Mouse (Mus musculus): Measurements from ENCODE around the gene Txk. TPM values are rescaled to one million over a fixed set of nuclear protein-coding genes. Genes with fewer than 3 reads are reported as not detected.

Gene Txk
- polyA plus RNA-seq, 1 experiment from 2014 or later: 0.27 TPM

- Histone ChIP-seq H3K36me3 (ENCODE audit: inconsistent target) (no peaks in the 10 kb centered on the region), H3K4me3 (ENCODE audit: inconsistent target) (no peak overlapping the region), H3K79me2 (ENCODE audit: inconsistent target) (no peaks in the 10 kb centered on the region), H3K27ac (no peak overlapping the region)
- WGBS (ENCODE audit: missing documents): 62% methylated on average over 8 of the region's 8 CpGs
These were observed 16.1 kb downstream of the Txk start for GRCm38 (mm10) chr5:72736437-72736836.

DNA sequence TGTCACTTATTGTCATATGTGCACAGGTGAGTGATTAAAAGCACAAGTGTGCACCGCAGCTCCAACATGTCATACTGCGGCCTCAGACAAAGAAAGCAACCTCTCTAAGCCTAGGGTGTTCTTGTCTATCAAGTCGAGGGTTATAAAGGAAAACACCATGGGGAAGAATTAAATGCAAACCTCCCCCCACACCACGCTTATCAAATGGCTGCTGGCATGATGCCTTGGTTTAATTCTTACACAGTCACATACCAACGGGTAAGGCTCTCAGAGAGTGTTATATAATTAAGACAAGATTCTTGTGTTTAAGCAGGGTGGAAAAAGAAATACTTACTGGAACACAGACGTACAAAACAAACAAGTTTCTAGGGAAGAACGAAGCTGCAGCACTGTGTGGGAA lies 16.8 kb downstream of the Txk start:
- Histone ChIP-seq H3K36me3 (ENCODE audit: inconsistent target) (no peaks in the 10 kb centered on the region), H3K79me2 (ENCODE audit: inconsistent target) (no peaks in the 10 kb centered on the region), H3K4me3 (ENCODE audit: inconsistent target) (no peak overlapping the region), H3K27ac (no peak overlapping the region)
- WGBS (ENCODE audit: missing documents): 86% methylated on average over 7 of the region's 7 CpGs

GRCm38 (mm10) chr5:72732885-72733284 lies 19.7 kb downstream of the Txk start:
- no peaks in the 10 kb centered on the region for H3K79me2 ChIP-seq (ENCODE audit: inconsistent target)

GRCm38 (mm10) chr5:72725404-72725803 lies 27.2 kb downstream of the Txk start:
- Histone ChIP-seq H3K79me2 (ENCODE audit: inconsistent target) (no peaks in the 10 kb centered on the region), H3K27ac (peak overlapping the region; percentile 68), H3K36me3 (ENCODE audit: inconsistent target) (no peaks in the 10 kb centered on the region), H3K4me3 (ENCODE audit: inconsistent target) (no peak overlapping the region)
- WGBS (ENCODE audit: missing documents): 12% methylated on average over 3 of the region's 3 CpGs

More at GRCm38 (mm10) chr5:72732885-72733284, 19.7 kb downstream of the Txk start:
- Histone ChIP-seq H3K4me3 (ENCODE audit: inconsistent target) (no peak overlapping the region), H3K27ac (no peak overlapping the region), H3K36me3 (ENCODE audit: inconsistent target) (no peaks in the 10 kb centered on the region)
- WGBS (ENCODE audit: missing documents): 89% methylated on average over 1 of the region's 1 CpGs

DNA sequence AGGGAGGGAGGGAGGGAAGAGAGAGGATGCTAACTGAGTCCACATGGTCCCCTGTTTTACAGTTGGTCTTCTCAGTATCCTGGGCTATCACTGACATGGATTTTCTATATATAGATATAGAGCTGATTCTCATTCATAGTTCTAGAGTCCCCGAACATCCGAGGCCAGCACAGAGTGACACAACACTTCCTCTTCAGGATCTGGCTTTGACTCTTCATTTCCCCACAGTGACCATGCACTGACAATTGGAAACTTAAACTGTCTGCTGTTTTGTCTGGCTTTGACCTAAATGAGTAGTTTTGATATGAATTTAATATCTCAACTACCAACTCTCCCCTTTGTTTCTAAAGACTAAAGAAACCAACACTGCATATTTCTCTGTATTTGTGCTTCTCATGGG lies 29.1 kb downstream of the Txk start:
- no peaks in the 10 kb centered on the region for H3K36me3 ChIP-seq (ENCODE audit: inconsistent target)
- no peaks in the 10 kb centered on the region for H3K79me2 ChIP-seq (ENCODE audit: inconsistent target)
- H3K4me3 ChIP-seq (ENCODE audit: inconsistent target): no peak overlapping the region
- 0% methylated on average over 2 of the region's 2 CpGs for WGBS (ENCODE audit: missing documents)
- peak overlapping the region; percentile 68 for H3K27ac ChIP-seq

- no peaks in the 10 kb centered on the region for H3K79me2 ChIP-seq (ENCODE audit: inconsistent target)
- no peak overlapping the region for H3K4me3 ChIP-seq (ENCODE audit: inconsistent target)
- 70% methylated on average over 7 of the region's 7 CpGs for WGBS (ENCODE audit: missing documents)
- H3K36me3 ChIP-seq (ENCODE audit: inconsistent target): no peaks in the 10 kb centered on the region
- H3K27ac ChIP-seq: no peak overlapping the region
These were observed 32.0 kb downstream of the Txk start for GRCm38 (mm10) chr5:72720587-72720986.

GRCm38 (mm10) chr5:72710572-72711278 lies 41.9 kb downstream of the Txk start:
- no peaks in the 10 kb centered on the region for H3K79me2 ChIP-seq (ENCODE audit: inconsistent target)
- H3K36me3 ChIP-seq (ENCODE audit: inconsistent target): no peaks in the 10 kb centered on the region
- H3K27ac ChIP-seq: no peak overlapping the region
- H3K4me3 ChIP-seq (ENCODE audit: inconsistent target): no peak overlapping the region
- WGBS (ENCODE audit: missing documents): 40% methylated on average over 2 of the region's 4 CpGs

- no peaks in the 10 kb centered on the region for H3K79me2 ChIP-seq (ENCODE audit: inconsistent target)
- H3K36me3 ChIP-seq (ENCODE audit: inconsistent target): no peaks in the 10 kb centered on the region
- H3K4me3 ChIP-seq (ENCODE audit: inconsistent target): no peak overlapping the region
- WGBS (ENCODE audit: missing documents): 89% methylated on average over 9 of the region's 9 CpGs
- H3K27ac ChIP-seq: no peak overlapping the region
These were observed 42.6 kb downstream of the Txk start for GRCm38 (mm10) chr5:72709976-72710375.

GRCm38 (mm10) chr5:72709451-72709850 lies 43.1 kb downstream of the Txk start:
- Histone ChIP-seq H3K36me3 (ENCODE audit: inconsistent target) (no peaks in the 10 kb centered on the region), H3K79me2 (ENCODE audit: inconsistent target) (no peaks in the 10 kb centered on the region), H3K27ac (no peak overlapping the region), H3K4me3 (ENCODE audit: inconsistent target) (no peak overlapping the region)
- 55% methylated on average over 13 of the region's 13 CpGs for WGBS (ENCODE audit: missing documents)

GRCm38 (mm10) chr5:72706722-72707121 lies 45.9 kb downstream of the Txk start:
- Histone ChIP-seq H3K79me2 (ENCODE audit: inconsistent target) (no peaks in the 10 kb centered on the region), H3K36me3 (ENCODE audit: inconsistent target) (no peaks in the 10 kb centered on the region), H3K27ac (no peak overlapping the region), H3K4me3 (ENCODE audit: inconsistent target) (no peak overlapping the region)
- WGBS (ENCODE audit: missing documents): 83% methylated on average over 10 of the region's 10 CpGs

GRCm38 (mm10) chr5:72706095-72706494 lies 46.5 kb downstream of the Txk start:
- Histone ChIP-seq H3K27ac (no peak overlapping the region), H3K79me2 (ENCODE audit: inconsistent target) (no peaks in the 10 kb centered on the region), H3K36me3 (ENCODE audit: inconsistent target) (no peaks in the 10 kb centered on the region), H3K4me3 (ENCODE audit: inconsistent target) (no peak overlapping the region)
- WGBS (ENCODE audit: missing documents): 92% methylated on average over 10 of the region's 10 CpGs

DNA sequence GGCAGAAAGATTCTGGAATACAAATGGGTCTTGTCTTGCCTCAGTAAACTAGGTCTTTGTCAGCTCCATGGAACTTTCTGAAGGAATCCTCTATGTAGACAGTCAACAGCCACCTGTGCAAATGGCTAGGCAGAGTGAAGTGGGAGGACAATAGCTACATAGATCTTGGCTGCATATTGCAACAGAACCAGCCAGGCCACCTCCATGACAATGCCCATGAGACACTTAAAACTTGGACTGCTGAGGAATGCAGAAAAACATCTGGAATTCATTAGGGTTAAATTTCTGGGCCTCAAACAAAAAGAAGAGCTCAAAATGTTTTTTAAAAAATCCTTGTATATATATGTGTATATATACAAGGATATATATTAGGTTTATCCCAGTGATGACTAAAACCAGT lies 50.4 kb downstream of the Txk start:
- Histone ChIP-seq H3K79me2 (ENCODE audit: inconsistent target) (no peaks in the 10 kb centered on the region), H3K36me3 (ENCODE audit: inconsistent target) (no peaks in the 10 kb centered on the region), H3K4me3 (ENCODE audit: inconsistent target) (no peak overlapping the region), H3K27ac (no peak overlapping the region)

- H3K4me3 ChIP-seq (ENCODE audit: inconsistent target): no peak overlapping the region
- H3K79me2 ChIP-seq (ENCODE audit: inconsistent target): no peaks in the 10 kb centered on the region
- WGBS (ENCODE audit: missing documents): 93% methylated on average over 2 of the region's 2 CpGs
- H3K36me3 ChIP-seq (ENCODE audit: inconsistent target): no peaks in the 10 kb centered on the region
- no peak overlapping the region for H3K27ac ChIP-seq
These were observed 53.1 kb downstream of the Txk start for GRCm38 (mm10) chr5:72699500-72699818.

DNA sequence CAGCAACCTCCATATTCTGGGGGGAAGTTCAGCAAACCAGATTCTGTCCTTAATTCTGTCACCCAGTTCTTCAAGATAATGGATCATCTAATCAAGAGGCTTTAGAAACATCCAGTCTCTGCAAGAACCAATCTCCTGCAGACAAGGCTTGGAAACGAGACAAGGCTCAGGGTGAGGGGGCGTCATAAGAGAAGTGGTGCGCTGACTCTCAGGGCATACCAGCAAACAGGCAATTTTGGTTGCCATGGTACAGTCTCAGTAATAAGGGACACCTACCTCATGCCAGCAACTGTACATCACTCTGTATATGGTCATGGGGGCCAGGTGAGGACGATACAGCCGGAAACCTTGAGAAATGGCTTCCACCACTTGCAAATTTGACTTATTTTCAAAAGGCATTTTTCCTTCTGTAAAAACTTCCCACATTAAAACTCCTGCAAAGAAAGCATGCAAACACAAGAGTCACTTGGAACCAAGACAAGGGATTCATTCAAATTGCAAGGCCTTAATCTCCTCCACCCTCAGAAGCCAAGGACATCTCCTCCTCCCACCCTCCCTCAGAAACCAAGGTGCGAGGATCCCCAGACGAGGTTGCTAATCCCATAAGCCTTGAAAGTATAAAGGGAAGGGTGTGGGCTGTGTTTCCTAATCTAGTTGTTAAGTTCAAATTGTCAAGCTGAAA lies 53.6 kb downstream of the Txk start:
- no peaks in the 10 kb centered on the region for H3K79me2 ChIP-seq (ENCODE audit: inconsistent target)
- H3K27ac ChIP-seq: no peak overlapping the region
- no peaks in the 10 kb centered on the region for H3K36me3 ChIP-seq (ENCODE audit: inconsistent target)
- H3K4me3 ChIP-seq (ENCODE audit: inconsistent target): no peak overlapping the region
- 89% methylated on average over 7 of the region's 7 CpGs for WGBS (ENCODE audit: missing documents)

GRCm38 (mm10) chr5:72698343-72698742 lies 54.2 kb downstream of the Txk start:
- Histone ChIP-seq H3K79me2 (ENCODE audit: inconsistent target) (no peaks in the 10 kb centered on the region), H3K36me3 (ENCODE audit: inconsistent target) (no peaks in the 10 kb centered on the region), H3K4me3 (ENCODE audit: inconsistent target) (no peak overlapping the region), H3K27ac (no peak overlapping the region)
- 86% methylated on average over 3 of the region's 3 CpGs for WGBS (ENCODE audit: missing documents)

DNA sequence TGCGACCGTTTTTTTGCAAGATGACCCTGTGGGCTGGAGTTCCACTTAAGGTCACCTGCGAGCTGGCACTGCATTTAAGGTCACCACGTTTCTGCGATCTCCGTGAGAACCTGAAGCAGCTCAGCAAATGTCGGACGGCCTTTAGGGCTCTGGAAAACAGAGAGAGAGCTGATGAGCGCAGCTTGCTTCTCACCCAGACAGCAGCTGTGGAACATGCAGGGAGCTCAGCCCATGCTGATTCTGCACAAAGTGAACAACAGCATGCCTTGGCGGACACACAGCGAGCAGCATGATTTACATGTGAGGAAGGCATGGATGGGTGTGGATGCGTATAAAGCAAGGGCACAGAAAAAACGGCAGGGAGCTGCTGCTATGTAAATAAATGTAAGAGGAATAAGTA lies 56.1 kb downstream of the Txk start:
- H3K27ac ChIP-seq: no peak overlapping the region
- 87% methylated on average over 13 of the region's 13 CpGs for WGBS (ENCODE audit: missing documents)
- H3K36me3 ChIP-seq (ENCODE audit: inconsistent target): no peaks in the 10 kb centered on the region
- no peak overlapping the region for H3K4me3 ChIP-seq (ENCODE audit: inconsistent target)
- no peaks in the 10 kb centered on the region for H3K79me2 ChIP-seq (ENCODE audit: inconsistent target)
